Mouse (Mus musculus): Measurements from ENCODE around the gene Strn. TPM values are rescaled to one million over a fixed set of nuclear protein-coding genes. Genes with fewer than 3 reads are reported as not detected.

Gene Strn
- polyA plus RNA-seq, 1 experiment from 2014 or later, result 3.4 TPM

- ATAC-seq, result no peak
- no peak for TF ChIP-seq EP300 (IDR thresholded peaks at IDR 0.05)
- TF ChIP-seq CTCF (IDR thresholded peaks at IDR 0.05), result no peak
Measured at GRCm38 (mm10) chr17:78639099-78639498, 97.9 kb downstream of the Strn start.

GRCm38 (mm10) chr17:78637140-78637539 is 99.9 kb downstream of the Strn start:
- WGBS, result 93% methylated on average over 7 of the region's 7 CpGs

More at GRCm38 (mm10) chr17:78639099-78639498, 97.9 kb downstream of the Strn start:
- 51% methylated on average over 6 of the region's 6 CpGs for WGBS
- H3K4me1 ChIP-seq (ENCODE audit: insufficient read depth, low read depth, low read length), result no peaks in the 10 kb centered on the region
- no peak overlapping the region for H3K4me2 ChIP-seq (replicated peaks; ENCODE audit: low read depth, low read length)
- DNase-seq (ENCODE audit: low spot score), result no peak
- H3K4me3 ChIP-seq (ENCODE audit: low read depth, low read length), result no peak overlapping the region
- H3K9ac ChIP-seq (replicated peaks; ENCODE audit: low read depth), result no peak overlapping the region
- H3K9me3 ChIP-seq (ENCODE audit: low read length), result no peaks in the 10 kb centered on the region
- no peak overlapping the region for H3K27ac ChIP-seq (ENCODE audit: low read length)
- no peaks in the 10 kb centered on the region for H3K36me3 ChIP-seq (ENCODE audit: insufficient read depth, low read length)
- H3K27me3 ChIP-seq (replicated peaks; ENCODE audit: insufficient read depth, low read length), result no peaks in the 10 kb centered on the region

GRCm38 (mm10) chr17:78635616-78636015 is 101.4 kb downstream of the Strn start:
- Histone ChIP-seq H3K27ac (ENCODE audit: low read length) (no peak overlapping the region), H3K9me3 (ENCODE audit: low read length) (no peaks in the 10 kb centered on the region), H3K9ac (replicated peaks; ENCODE audit: low read depth) (no peak overlapping the region), H3K27me3 (replicated peaks; ENCODE audit: insufficient read depth, low read length) (no peaks in the 10 kb centered on the region), H3K4me2 (replicated peaks; ENCODE audit: low read depth, low read length) (no peak overlapping the region), H3K36me3 (ENCODE audit: insufficient read depth, low read length) (no peaks in the 10 kb centered on the region), H3K4me1 (ENCODE audit: insufficient read depth, low read depth, low read length) (no peaks in the 10 kb centered on the region), H3K4me3 (ENCODE audit: low read depth, low read length) (no peak overlapping the region)
- no peak for ATAC-seq
- 72% methylated on average over 2 of the region's 2 CpGs for WGBS
- TF ChIP-seq CTCF (IDR thresholded peaks at IDR 0.05) (no peak), EP300 (IDR thresholded peaks at IDR 0.05) (no peak)
- DNase-seq (ENCODE audit: low spot score), result no peak

More at GRCm38 (mm10) chr17:78637140-78637539, 99.9 kb downstream of the Strn start:
- TF ChIP-seq CTCF (IDR thresholded peaks at IDR 0.05), result no peak
- TF ChIP-seq EP300 (IDR thresholded peaks at IDR 0.05), result no peak
- no peaks in the 10 kb centered on the region for H3K9me3 ChIP-seq (ENCODE audit: low read length)
- H3K27ac ChIP-seq (ENCODE audit: low read length), result no peak overlapping the region
- H3K4me2 ChIP-seq (replicated peaks; ENCODE audit: low read depth, low read length), result no peak overlapping the region
- no peaks in the 10 kb centered on the region for H3K36me3 ChIP-seq (ENCODE audit: insufficient read depth, low read length)
- ATAC-seq (no peak), DNase-seq (ENCODE audit: low spot score) (no peak)
- no peak overlapping the region for H3K4me3 ChIP-seq (ENCODE audit: low read depth, low read length)
- H3K4me1 ChIP-seq (ENCODE audit: insufficient read depth, low read depth, low read length), result no peaks in the 10 kb centered on the region
- H3K27me3 ChIP-seq (replicated peaks; ENCODE audit: insufficient read depth, low read length), result no peaks in the 10 kb centered on the region
- H3K9ac ChIP-seq (replicated peaks; ENCODE audit: low read depth), result no peak overlapping the region

GRCm38 (mm10) chr17:78624941-78625340 is 112.1 kb downstream of the Strn start:
- WGBS, result 96% methylated on average over 19 of the region's 19 CpGs
- Histone ChIP-seq H3K36me3 (ENCODE audit: insufficient read depth, low read length) (no peaks in the 10 kb centered on the region), H3K9me3 (ENCODE audit: low read length) (no peaks in the 10 kb centered on the region), H3K27ac (ENCODE audit: low read length) (no peak overlapping the region), H3K4me2 (replicated peaks; ENCODE audit: low read depth, low read length) (no peak overlapping the region), H3K4me3 (ENCODE audit: low read depth, low read length) (no peak overlapping the region), H3K9ac (replicated peaks; ENCODE audit: low read depth) (no peak overlapping the region), H3K4me1 (ENCODE audit: insufficient read depth, low read depth, low read length) (no peaks in the 10 kb centered on the region), H3K27me3 (replicated peaks; ENCODE audit: insufficient read depth, low read length) (no peaks in the 10 kb centered on the region)
- no peak for DNase-seq (ENCODE audit: low spot score)
- no peak for TF ChIP-seq CTCF (IDR thresholded peaks at IDR 0.05)
- no peak for TF ChIP-seq EP300 (IDR thresholded peaks at IDR 0.05)
- no peak for ATAC-seq

GRCm38 (mm10) chr17:78621863-78622262 is 115.1 kb downstream of the Strn start:
- H3K9ac ChIP-seq (replicated peaks; ENCODE audit: low read depth), result no peak overlapping the region
- H3K27me3 ChIP-seq (replicated peaks; ENCODE audit: insufficient read depth, low read length), result no peaks in the 10 kb centered on the region
- H3K36me3 ChIP-seq (ENCODE audit: insufficient read depth, low read length), result no peaks in the 10 kb centered on the region
- DNase-seq (ENCODE audit: low spot score) (no peak), ATAC-seq (no peak)
- H3K4me3 ChIP-seq (ENCODE audit: low read depth, low read length), result no peak overlapping the region
- no peak overlapping the region for H3K4me2 ChIP-seq (replicated peaks; ENCODE audit: low read depth, low read length)
- WGBS, result 84% methylated on average over 4 of the region's 4 CpGs
- H3K27ac ChIP-seq (ENCODE audit: low read length), result no peak overlapping the region
- H3K9me3 ChIP-seq (ENCODE audit: low read length), result no peaks in the 10 kb centered on the region
- TF ChIP-seq EP300 (IDR thresholded peaks at IDR 0.05), result no peak
- no peak for TF ChIP-seq CTCF (IDR thresholded peaks at IDR 0.05)
- no peaks in the 10 kb centered on the region for H3K4me1 ChIP-seq (ENCODE audit: insufficient read depth, low read depth, low read length)

GRCm38 (mm10) chr17:78620740-78621139 is 116.3 kb downstream of the Strn start:
- Histone ChIP-seq H3K9me3 (ENCODE audit: low read length) (no peaks in the 10 kb centered on the region), H3K9ac (replicated peaks; ENCODE audit: low read depth) (no peak overlapping the region), H3K27me3 (replicated peaks; ENCODE audit: insufficient read depth, low read length) (no peaks in the 10 kb centered on the region), H3K4me2 (replicated peaks; ENCODE audit: low read depth, low read length) (no peak overlapping the region), H3K4me1 (ENCODE audit: insufficient read depth, low read depth, low read length) (no peaks in the 10 kb centered on the region), H3K36me3 (ENCODE audit: insufficient read depth, low read length) (no peaks in the 10 kb centered on the region), H3K4me3 (ENCODE audit: low read depth, low read length) (no peak overlapping the region), H3K27ac (ENCODE audit: low read length) (no peak overlapping the region)
- DNase-seq (ENCODE audit: low spot score) (no peak), ATAC-seq (no peak)
- WGBS, result 84% methylated on average over 4 of the region's 4 CpGs
- TF ChIP-seq CTCF (IDR thresholded peaks at IDR 0.05) (no peak), EP300 (IDR thresholded peaks at IDR 0.05) (no peak)

- H3K9ac ChIP-seq (replicated peaks; ENCODE audit: low read depth), result no peak overlapping the region
- no peaks in the 10 kb centered on the region for H3K9me3 ChIP-seq (ENCODE audit: low read length)
- H3K27me3 ChIP-seq (replicated peaks; ENCODE audit: insufficient read depth, low read length), result no peaks in the 10 kb centered on the region
- no peaks in the 10 kb centered on the region for H3K36me3 ChIP-seq (ENCODE audit: insufficient read depth, low read length)
- no peak overlapping the region for H3K4me3 ChIP-seq (ENCODE audit: low read depth, low read length)
- H3K4me1 ChIP-seq (ENCODE audit: insufficient read depth, low read depth, low read length), result no peaks in the 10 kb centered on the region
- no peak overlapping the region for H3K27ac ChIP-seq (ENCODE audit: low read length)
- ATAC-seq (no peak), DNase-seq (ENCODE audit: low spot score) (no peak)
- 81% methylated on average over 7 of the region's 7 CpGs for WGBS
- no peak overlapping the region for H3K4me2 ChIP-seq (replicated peaks; ENCODE audit: low read depth, low read length)
- TF ChIP-seq CTCF (IDR thresholded peaks at IDR 0.05) (no peak), EP300 (IDR thresholded peaks at IDR 0.05) (no peak)
Measured at GRCm38 (mm10) chr17:78619981-78620380, 117.0 kb downstream of the Strn start.

Data from lung, postnatal 0 days (tissue).